Mouse (Mus musculus) MEL (cell line): ENCODE data around the gene Parp2. TPM values are rescaled to one million over a fixed set of nuclear protein-coding genes. Genes with fewer than 3 reads are reported as not detected.

Experiments
- DNase-seq: peaks from one replicate; pipeline ENCODE4 v3.0.0; 2011; ENCODE audit warnings: low read depth, low spot score
- H3K27ac ChIP-seq: 2 replicates; pipeline ENCODE4 v1.5.1; 2012; ENCODE audit warnings: low read depth, mild to moderate bottlenecking, control low read depth, low read length, moderate library complexity; ENCODE audit not compliant: control insufficient read depth
- H3K27me3 ChIP-seq, 2 experiments: fragments of 150-350 bp in 1 of 2; sonication (generic) in 1 of 2; 2 replicates each; pipeline ENCODE4 v1.6.1; 2012; ENCODE audit warnings: low read length in 2 of 2, mild to moderate bottlenecking in 2 of 2, improper control_type of control experiment in 1 of 2, moderate library complexity in 1 of 2; ENCODE audit not compliant: insufficient read depth in 2 of 2, control insufficient read depth in 1 of 2
- H3K36me3 ChIP-seq, 2 experiments: 2 replicates each; pipeline ENCODE4 v1.6.1; 2012 to 2014; ENCODE audit warnings: low read length in 2 of 2, improper control_type of control experiment in 1 of 2, inconsistent platforms in 1 of 2, mild to moderate bottlenecking in 1 of 2; ENCODE audit not compliant: insufficient read depth in 2 of 2, control insufficient read depth in 1 of 2
- H3K4me1 ChIP-seq, 2 experiments: fragments of 150-350 bp in 1 of 2; sonication (generic) in 1 of 2; 2 replicates each; pipeline ENCODE4 v1.6.1; 2012; ENCODE audit warnings: low read length in 2 of 2, improper control_type of control experiment in 1 of 2, mild to moderate bottlenecking in 1 of 2; ENCODE audit not compliant: insufficient read depth in 2 of 2, control insufficient read depth in 1 of 2
- H3K4me3 ChIP-seq, 2 experiments: fragments of 150-350 bp in 1 of 2; sonication (generic) in 1 of 2; 2 replicates each; pipeline ENCODE4 v1.5.1; 2012; ENCODE audit warnings: low read depth in 2 of 2, low read length in 2 of 2, mild to moderate bottlenecking in 2 of 2, moderate library complexity in 2 of 2, control low read depth in 1 of 2, improper control_type of control experiment in 1 of 2; ENCODE audit not compliant: control insufficient read depth in 1 of 2, insufficient read depth in 1 of 2
- H3K79me2 ChIP-seq: 2 replicates; pipeline ENCODE4 v1.6.1; 2012; ENCODE audit warnings: mild to moderate bottlenecking, low read length, moderate library complexity; ENCODE audit not compliant: control insufficient read depth, poor library complexity, insufficient read depth
- H3K9ac ChIP-seq: 2 replicates; pipeline ENCODE4 v1.6.1; 2012; ENCODE audit warnings: low read depth, mild to moderate bottlenecking, control low read depth, low read length, moderate library complexity; ENCODE audit not compliant: control insufficient read depth, poor library complexity, severe bottlenecking
- H3K9me3 ChIP-seq: fragments of 150-350 bp; sonication (generic); replicated peaks from 2 replicates; pipeline ENCODE4 v1.6.1; 2012; ENCODE audit warnings: mild to moderate bottlenecking, low read length, improper control_type of control experiment, moderate library complexity; ENCODE audit not compliant: insufficient read depth
- CHD1 ChIP-seq: IDR thresholded peaks from 2 replicates; pipeline ENCODE4 v1.6.1; 2012; ENCODE audit warnings: low read depth, mild to moderate bottlenecking, inconsistent platforms, low read length, improper control_type of control experiment
- CHD2 ChIP-seq: IDR thresholded peaks from 2 replicates; pipeline ENCODE4 v1.6.1; 2011; ENCODE audit warnings: low read length, improper control_type of control experiment
- E2F4 ChIP-seq: IDR thresholded peaks from 2 replicates; pipeline ENCODE4 v1.6.1; 2011; ENCODE audit warnings: low read depth, low read length, improper control_type of control experiment, borderline replicate concordance
- ELF1 ChIP-seq: IDR thresholded peaks from 2 replicates; pipeline ENCODE4 v1.6.1; 2014; ENCODE audit warnings: low read depth, mild to moderate bottlenecking, inconsistent platforms, low read length, improper control_type of control experiment, moderate library complexity
- EP300 ChIP-seq, 2 experiments: IDR thresholded peaks; 2 replicates each; pipeline ENCODE4 v1.6.1; 2011; ENCODE audit warnings: improper control_type of control experiment in 2 of 2, low read length in 2 of 2, low read depth in 1 of 2, mild to moderate bottlenecking in 1 of 2
- ETS1 ChIP-seq: IDR thresholded peaks from 2 replicates; pipeline ENCODE4 v1.6.1; 2012; ENCODE audit warnings: low read depth, mild to moderate bottlenecking, inconsistent platforms, low read length, improper control_type of control experiment, moderate library complexity
- GATA1 ChIP-seq: IDR thresholded peaks from 2 replicates; pipeline ENCODE4 v1.6.1; 2011; ENCODE audit warnings: low read depth, low read length, improper control_type of control experiment
- HCFC1 ChIP-seq: IDR thresholded peaks from 2 replicates; pipeline ENCODE4 v1.6.1; 2012; ENCODE audit warnings: low read depth, mild to moderate bottlenecking, inconsistent platforms, low read length, improper control_type of control experiment, moderate library complexity
- KAT2A ChIP-seq: conservative IDR thresholded peaks from 2 replicates; pipeline ENCODE4 v1.6.1; 2012; ENCODE audit warnings: low read depth, low read length, improper control_type of control experiment, inconsistent platforms
- MAFK ChIP-seq: IDR thresholded peaks from 2 replicates; pipeline ENCODE4 v1.6.1; 2011; ENCODE audit warnings: low read depth, mild to moderate bottlenecking, low read length, improper control_type of control experiment, borderline replicate concordance
- MAX ChIP-seq: IDR thresholded peaks from 2 replicates; pipeline ENCODE4 v1.6.1; 2011; ENCODE audit warnings: low read length, improper control_type of control experiment
- MEF2A ChIP-seq: IDR thresholded peaks from 2 replicates; pipeline ENCODE4 v1.6.1; 2014; ENCODE audit warnings: low read depth, mild to moderate bottlenecking, inconsistent platforms, low read length, improper control_type of control experiment; ENCODE audit not compliant: poor library complexity, insufficient replicate concordance, severe bottlenecking; ENCODE audit errors: extremely low read depth
- MXI1 ChIP-seq: IDR thresholded peaks from 2 replicates; pipeline ENCODE4 v1.6.1; 2011; ENCODE audit warnings: mild to moderate bottlenecking, low read depth, low read length, improper control_type of control experiment
- MYB ChIP-seq: IDR thresholded peaks from 2 replicates; pipeline ENCODE4 v1.6.1; 2011; ENCODE audit warnings: mild to moderate bottlenecking, low read depth, low read length, improper control_type of control experiment
- MYC ChIP-seq: IDR thresholded peaks from 2 replicates; pipeline ENCODE4 v1.6.1; 2011; ENCODE audit warnings: low read depth, mild to moderate bottlenecking, low read length, improper control_type of control experiment, moderate library complexity
- NELFE ChIP-seq: IDR thresholded peaks from 2 replicates; pipeline ENCODE4 v1.6.1; 2011; ENCODE audit warnings: low read depth, low read length, improper control_type of control experiment
- NRF1 ChIP-seq: IDR thresholded peaks from 2 replicates; pipeline ENCODE4 v1.6.1; 2014; ENCODE audit warnings: low read depth, mild to moderate bottlenecking, inconsistent platforms, low read length, improper control_type of control experiment, moderate library complexity; ENCODE audit not compliant: poor library complexity, insufficient read depth, severe bottlenecking
- POLR2A ChIP-seq, 2 experiments: IDR thresholded peaks; 2 replicates each; pipeline ENCODE4 v1.6.1; 2011 to 2012; ENCODE audit warnings: low read length in 2 of 2, mild to moderate bottlenecking in 2 of 2, control low read depth in 1 of 2, improper control_type of control experiment in 1 of 2, low read depth in 1 of 2, moderate library complexity in 1 of 2; ENCODE audit not compliant: control insufficient read depth in 1 of 2, insufficient read depth in 1 of 2, poor library complexity in 1 of 2
- POLR2AphosphoS2 ChIP-seq: IDR thresholded peaks from 2 replicates; pipeline ENCODE4 v1.6.1; 2011; ENCODE audit warnings: low read length, improper control_type of control experiment
- RCOR1 ChIP-seq: IDR thresholded peaks from 2 replicates; pipeline ENCODE4 v1.6.1; 2012; ENCODE audit warnings: low read depth, mild to moderate bottlenecking, inconsistent platforms, low read length, improper control_type of control experiment
- TBP ChIP-seq: IDR thresholded peaks from 2 replicates; pipeline ENCODE4 v1.8.0; 2011; ENCODE audit warnings: low read depth, low read length, improper control_type of control experiment
- TCF12 ChIP-seq: IDR thresholded peaks from 2 replicates; pipeline ENCODE4 v1.6.1; 2014; ENCODE audit warnings: low read depth, mild to moderate bottlenecking, inconsistent platforms, low read length, improper control_type of control experiment, moderate library complexity
- USF1 ChIP-seq: IDR thresholded peaks from 2 replicates; pipeline ENCODE4 v1.6.1; 2014; ENCODE audit warnings: low read depth, mild to moderate bottlenecking, inconsistent platforms, low read length, improper control_type of control experiment, moderate library complexity
- USF2 ChIP-seq, 2 experiments: IDR thresholded peaks; 2 replicates each; pipeline ENCODE4 v1.6.1; 2011 to 2012; ENCODE audit warnings: improper control_type of control experiment in 2 of 2, low read length in 2 of 2, borderline replicate concordance in 1 of 2, inconsistent platforms in 1 of 2, low read depth in 1 of 2, mild to moderate bottlenecking in 1 of 2; ENCODE audit not compliant: insufficient read depth in 1 of 2
- ZC3H11A ChIP-seq: IDR thresholded peaks from 2 replicates; pipeline ENCODE4 v1.6.1; 2012; ENCODE audit warnings: low read depth, mild to moderate bottlenecking, inconsistent platforms, low read length, improper control_type of control experiment
- ZMIZ1 ChIP-seq: IDR thresholded peaks from 2 replicates; pipeline ENCODE4 v1.6.1; 2012; ENCODE audit warnings: low read depth, mild to moderate bottlenecking, inconsistent platforms, low read length, improper control_type of control experiment, moderate library complexity
- ZNF384 ChIP-seq: IDR thresholded peaks from 2 replicates; pipeline ENCODE4 v1.6.1; 2012; ENCODE audit warnings: low read depth, mild to moderate bottlenecking, inconsistent platforms, low read length, improper control_type of control experiment
- polyA plus RNA-seq, 2 experiments: library from polyadenylated mRNA; stranded (reverse) in 1 of 2; unstranded in 1 of 2; fragments of >175 nt in 1 of 2; fragments of >200 nt in 1 of 2; gene quantifications; 2 replicates each; pipeline versions ENCODE4 v1.2.1 to v1.2.4; 2012; ENCODE audit warnings: low replicate concordance in 2 of 2, low read depth in 1 of 2; ENCODE audit not compliant: insufficient read length in 2 of 2, insufficient read depth in 1 of 2, missing spikeins in 1 of 2
- total RNA-seq: library from RNA; depleted of rRNA; stranded (reverse); fragments of 300-350 nt; gene quantifications from 2 replicates; pipeline ENCODE4 v1.2.3, GENCODE M21; 2012

Gene Parp2
- total and polyA plus RNA-seq, 3 experiments: 81.1 to 83.2 TPM; not detected in 1

DNA sequence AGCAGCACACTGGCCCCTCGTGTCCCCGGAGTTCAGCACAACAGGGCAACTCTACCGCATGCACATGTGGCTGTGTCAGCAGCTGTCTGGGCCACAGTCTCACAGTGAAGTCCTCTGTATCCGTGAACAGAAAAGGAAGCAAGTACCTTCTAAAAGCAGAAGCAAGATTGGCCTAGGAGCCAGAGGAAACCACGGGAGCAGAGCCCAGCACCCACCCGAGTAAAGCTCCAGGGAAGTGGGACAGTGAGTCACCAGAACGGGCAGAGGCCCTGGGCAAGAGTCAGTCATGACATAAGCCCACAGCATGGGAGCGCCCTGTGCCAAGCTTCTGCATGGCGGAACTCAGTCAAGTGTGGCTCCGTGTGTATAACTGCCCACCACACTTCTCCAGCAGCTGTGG lies 26.3 kb downstream of the Parp2 start:
- TF ChIP-seq ELF1: no peak
- no peak for TF ChIP-seq MAX
- no peak for TF ChIP-seq EP300 (IDR thresholded peaks at IDR 0.05; ENCODE audit: low read depth in 1 of 2, low read length in 2 of 2)
- TF ChIP-seq MXI1: no peak
- no peak for TF ChIP-seq E2F4
- no peak for TF ChIP-seq ETS1
- no peak for TF ChIP-seq ZNF384
- TF ChIP-seq NELFE: no peak
- no peak for TF ChIP-seq MAFK
- TF ChIP-seq MEF2A: no peak
- TF ChIP-seq RCOR1: no peak
- no peak for TF ChIP-seq POLR2A (IDR thresholded peaks at IDR 0.05; ENCODE audit: control insufficient read depth in 1 of 2, insufficient read depth in 1 of 2, low read depth in 1 of 2, low read length in 2 of 2, poor library complexity in 1 of 2)
- TF ChIP-seq POLR2AphosphoS2: no peak
- no peak for TF ChIP-seq GATA1
- TF ChIP-seq MYC: no peak
- no peaks in the 10 kb centered on the region for H3K27me3 ChIP-seq
- peak; percentile 24 for DNase-seq
- H3K9ac ChIP-seq: no peak overlapping the region
- peaks cover 0 to 7% of the 10 kb centered on the region in 2 experiments; a peak in 2 of 4 replicates for H3K36me3 ChIP-seq
- H3K27ac ChIP-seq: no peak overlapping the region
- H3K4me3 ChIP-seq: no peak overlapping the region
- H3K9me3 ChIP-seq: no peaks in the 10 kb centered on the region
- no peaks in the 10 kb centered on the region for H3K79me2 ChIP-seq
- peaks cover 0 to 10% of the 10 kb centered on the region in 2 experiments; a peak in 3 of 4 replicates for H3K4me1 ChIP-seq

DNA sequence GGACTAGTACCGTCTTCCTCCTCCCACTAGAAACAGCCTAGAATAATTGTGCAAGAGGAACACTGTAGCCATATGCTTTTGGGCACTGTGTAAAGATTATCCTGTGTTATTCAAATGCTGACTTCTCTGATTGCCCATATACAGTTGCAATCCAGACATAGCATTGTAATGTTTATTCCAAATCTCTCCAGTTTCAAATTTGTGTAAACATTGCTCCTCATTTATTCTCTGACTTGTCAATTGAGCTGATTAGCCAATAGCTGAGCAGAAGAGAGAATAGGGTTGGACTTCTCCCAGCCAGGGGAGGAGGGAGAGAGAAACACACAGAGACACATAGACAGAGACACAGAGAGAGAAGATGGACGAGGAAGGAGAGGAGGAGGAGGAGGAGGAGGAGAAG lies 26.8 kb downstream of the Parp2 start:
- Histone ChIP-seq H3K4me3 (no peak overlapping the region), H3K36me3 (peaks cover 0 to 6% of the 10 kb centered on the region in 2 experiments; a peak in 2 of 4 replicates), H3K27me3 (no peaks in the 10 kb centered on the region), H3K4me1 (peaks cover 0 to 9% of the 10 kb centered on the region in 2 experiments; a peak in 3 of 4 replicates), H3K9ac (no peak overlapping the region), H3K9me3 (no peaks in the 10 kb centered on the region), H3K79me2 (no peaks in the 10 kb centered on the region), H3K27ac (no peak overlapping the region)
- DNase-seq: no peak
- TF ChIP-seq USF1: no peak
- TF ChIP-seq NRF1: no peak
- TF ChIP-seq HCFC1: no peak
- TF ChIP-seq ZC3H11A: no peak
- TF ChIP-seq MYB: no peak
- TF ChIP-seq KAT2A: no peak
- TF ChIP-seq CHD1: no peak
- no peak for TF ChIP-seq ZMIZ1
- TF ChIP-seq USF2 (IDR thresholded peaks at IDR 0.05; ENCODE audit: borderline replicate concordance in 1 of 2, insufficient read depth in 1 of 2, low read depth in 1 of 2, low read length in 2 of 2): no peak
- no peak for TF ChIP-seq GATA1
- no peak for TF ChIP-seq TBP
- TF ChIP-seq MXI1: no peak
- no peak for TF ChIP-seq TCF12
- no peak for TF ChIP-seq CHD2
